Mouse (Mus musculus) hindbrain, embryonic 15.5 days (tissue): ENCODE data around the gene Pik3cd. TPM values are rescaled to one million over a fixed set of nuclear protein-coding genes. Genes with fewer than 3 reads are reported as not detected.

Source experiments
- ATAC-seq: fragments of 200-750 bp; cut with Nextera tagmentation; 2 replicates; pipeline ENCODE4 v1.8.0; 2017; ENCODE audit warnings: low read depth, moderate number of reproducible peaks, moderate TSS enrichment; ENCODE audit not compliant: low FRiP score
- H3K27ac ChIP-seq: fragments of 300-500 bp; sonication (generic); replicated peaks from 2 replicates; pipeline ENCODE4 v1.5.1; 2015; ENCODE audit warnings: mild to moderate bottlenecking, inconsistent platforms
- H3K27me3 ChIP-seq: fragments of 300-500 bp; sonication (generic); 2 replicates; pipeline ENCODE4 v1.6.1; 2015; ENCODE audit warnings: control low read depth, inconsistent platforms
- H3K36me3 ChIP-seq: fragments of 300-500 bp; sonication (generic); 2 replicates; pipeline ENCODE4 v1.6.1; 2015; ENCODE audit warnings: control low read depth, inconsistent platforms
- H3K4me1 ChIP-seq: fragments of 300-500 bp; sonication (generic); replicated peaks from 2 replicates; pipeline ENCODE4 v1.6.1; 2015; ENCODE audit warnings: control low read depth, inconsistent platforms
- H3K4me2 ChIP-seq: fragments of 300-500 bp; sonication (generic); 2 replicates; pipeline ENCODE4 v1.6.1; 2015; ENCODE audit warnings: moderate library complexity, mild to moderate bottlenecking, inconsistent platforms
- H3K4me3 ChIP-seq: fragments of 300-500 bp; sonication (generic); 2 replicates; pipeline ENCODE4 v1.5.1; 2015; ENCODE audit warnings: mild to moderate bottlenecking, inconsistent platforms
- H3K9ac ChIP-seq: fragments of 300-500 bp; sonication (generic); 2 replicates; pipeline ENCODE4 v1.6.1; 2015; ENCODE audit warnings: inconsistent platforms
- H3K9me3 ChIP-seq: fragments of 300-500 bp; sonication (generic); 2 replicates; pipeline ENCODE4 v1.6.1; 2016; ENCODE audit warnings: control low read depth, inconsistent platforms
- WGBS: fragments of 180-500 bp; shearing (Covaris S2); methylation state at CpG from one replicate; pipeline ENCODE4 v1.1.7; 2015; 5-methylcytosine and 5-hydroxymethylcytosine counted together
- polyA plus RNA-seq: library from polyadenylated mRNA; unstranded; fragments of >200 nt; fragmentation: Nextera tagmentation; extraction: Ambion mirVana; gene quantifications from 2 replicates; pipeline ENCODE4 v1.2.1, GENCODE M21; 2015

Gene Pik3cd
- polyA plus RNA-seq, 1 experiment from 2014 or later: 16.6 TPM

GRCm38 (mm10) chr4:149698197-149698821, 4.1 kb downstream of the Pik3cd start:
- peaks cover 10% of the 10 kb centered on the region for H3K4me1 ChIP-seq
- H3K27me3 ChIP-seq: peaks cover 18% of the 10 kb centered on the region; the same call in 1 of the 2 replicates
- H3K9ac ChIP-seq: peak overlapping the region; percentile 36
- H3K4me2 ChIP-seq: peak overlapping the region; percentile 82
- 1% methylated on average over 35 of the region's 35 CpGs for WGBS
- no peaks in the 10 kb centered on the region for H3K36me3 ChIP-seq
- H3K9me3 ChIP-seq: no peaks in the 10 kb centered on the region
- peak; percentile 45; the same call in 1 of the 2 replicates for ATAC-seq
- H3K27ac ChIP-seq: no peak overlapping the region
- peak overlapping the region; percentile 43 for H3K4me3 ChIP-seq

GRCm38 (mm10) chr4:149697506-149698196, 4.7 kb downstream of the Pik3cd start:
- H3K27me3 ChIP-seq: peaks cover 18% of the 10 kb centered on the region; the same call in 1 of the 2 replicates
- H3K9me3 ChIP-seq: no peaks in the 10 kb centered on the region
- 25% methylated on average over 15 of the region's 15 CpGs for WGBS
- H3K4me3 ChIP-seq: peak overlapping the region; percentile 43
- no peaks in the 10 kb centered on the region for H3K36me3 ChIP-seq
- peak overlapping the region; percentile 82 for H3K4me2 ChIP-seq
- no peak overlapping the region for H3K27ac ChIP-seq
- no peak for ATAC-seq
- H3K4me1 ChIP-seq: peaks cover 10% of the 10 kb centered on the region
- no peak overlapping the region for H3K9ac ChIP-seq

- H3K9ac ChIP-seq: no peak overlapping the region
- 28% methylated on average over 16 of the region's 16 CpGs for WGBS
- H3K36me3 ChIP-seq: no peaks in the 10 kb centered on the region
- H3K27ac ChIP-seq: no peak overlapping the region
- peaks cover 10% of the 10 kb centered on the region for H3K4me1 ChIP-seq
- H3K27me3 ChIP-seq: peaks cover 18% of the 10 kb centered on the region; the same call in 1 of the 2 replicates
- 0 out of 2 replicates have a peak overlapping the region, but pooled peaks have one; percentile 1 for H3K4me2 ChIP-seq
- no peak overlapping the region for H3K4me3 ChIP-seq
- H3K9me3 ChIP-seq: no peaks in the 10 kb centered on the region
- ATAC-seq: no peak
These were observed 6.0 kb downstream of the Pik3cd start for GRCm38 (mm10) chr4:149696189-149696971.

GRCm38 (mm10) chr4:149691368-149691767, 11.0 kb downstream of the Pik3cd start:
- H3K4me2 ChIP-seq: no peak overlapping the region
- no peaks in the 10 kb centered on the region for H3K9me3 ChIP-seq
- ATAC-seq: no peak
- no peak overlapping the region for H3K27ac ChIP-seq
- H3K9ac ChIP-seq: no peak overlapping the region
- no peak overlapping the region for H3K4me3 ChIP-seq
- no peaks in the 10 kb centered on the region for H3K27me3 ChIP-seq
- H3K4me1 ChIP-seq: no peaks in the 10 kb centered on the region; the same call in 1 of the 2 replicates
- WGBS: 72% methylated on average over 8 of the region's 8 CpGs
- no peaks in the 10 kb centered on the region for H3K36me3 ChIP-seq

- Histone ChIP-seq H3K9me3 (no peaks in the 10 kb centered on the region), H3K4me3 (no peak overlapping the region), H3K9ac (no peak overlapping the region), H3K4me1 (no peaks in the 10 kb centered on the region; the same call in 1 of the 2 replicates), H3K27me3 (no peaks in the 10 kb centered on the region), H3K36me3 (no peaks in the 10 kb centered on the region), H3K27ac (no peak overlapping the region), H3K4me2 (no peak overlapping the region)
- WGBS: 89% methylated on average over 8 of the region's 8 CpGs
- no peak for ATAC-seq
These were observed 11.5 kb downstream of the Pik3cd start for GRCm38 (mm10) chr4:149690828-149691280.

GRCm38 (mm10) chr4:149689822-149690700, 12.3 kb downstream of the Pik3cd start:
- Histone ChIP-seq H3K27me3 (no peaks in the 10 kb centered on the region), H3K9ac (no peak overlapping the region), H3K36me3 (no peaks in the 10 kb centered on the region), H3K27ac (no peak overlapping the region), H3K4me1 (no peaks in the 10 kb centered on the region), H3K4me2 (no peak overlapping the region), H3K4me3 (no peak overlapping the region), H3K9me3 (no peaks in the 10 kb centered on the region)
- 85% methylated on average over 12 of the region's 12 CpGs for WGBS
- ATAC-seq: no peak

- Histone ChIP-seq H3K9ac (no peak overlapping the region), H3K4me1 (no peaks in the 10 kb centered on the region), H3K9me3 (no peaks in the 10 kb centered on the region), H3K27me3 (no peaks in the 10 kb centered on the region), H3K4me2 (no peak overlapping the region), H3K27ac (no peak overlapping the region), H3K36me3 (no peaks in the 10 kb centered on the region), H3K4me3 (no peak overlapping the region)
- WGBS: 65% methylated on average over 14 of the region's 14 CpGs
- ATAC-seq: no peak
These were observed 13.5 kb downstream of the Pik3cd start for GRCm38 (mm10) chr4:149688861-149689260.

GRCm38 (mm10) chr4:149684841-149685623, 17.3 kb downstream of the Pik3cd start:
- no peaks in the 10 kb centered on the region for H3K4me1 ChIP-seq
- no peak overlapping the region for H3K27ac ChIP-seq
- WGBS: 85% methylated on average over 11 of the region's 11 CpGs
- H3K36me3 ChIP-seq: no peaks in the 10 kb centered on the region
- no peaks in the 10 kb centered on the region for H3K9me3 ChIP-seq
- H3K27me3 ChIP-seq: no peaks in the 10 kb centered on the region
- no peak overlapping the region for H3K9ac ChIP-seq
- no peak for ATAC-seq
- H3K4me2 ChIP-seq: no peak overlapping the region
- no peak overlapping the region for H3K4me3 ChIP-seq

- H3K27ac ChIP-seq: no peak overlapping the region
- no peak overlapping the region for H3K9ac ChIP-seq
- WGBS: 19% methylated on average over 7 of the region's 7 CpGs
- H3K4me1 ChIP-seq: no peaks in the 10 kb centered on the region
- H3K9me3 ChIP-seq: no peaks in the 10 kb centered on the region
- H3K4me3 ChIP-seq: no peak overlapping the region
- ATAC-seq: no peak
- H3K27me3 ChIP-seq: no peaks in the 10 kb centered on the region
- no peak overlapping the region for H3K4me2 ChIP-seq
- no peaks in the 10 kb centered on the region for H3K36me3 ChIP-seq
These were observed 18.5 kb downstream of the Pik3cd start for GRCm38 (mm10) chr4:149683875-149684274.

- Histone ChIP-seq H3K4me3 (no peak overlapping the region), H3K36me3 (no peaks in the 10 kb centered on the region)
These were observed 23.2 kb downstream of the Pik3cd start for GRCm38 (mm10) chr4:149679056-149679770.

More at GRCm38 (mm10) chr4:149679056-149679770, 23.2 kb downstream of the Pik3cd start:
- H3K27me3 ChIP-seq: no peaks in the 10 kb centered on the region
- H3K27ac ChIP-seq: no peak overlapping the region
- H3K9me3 ChIP-seq: no peaks in the 10 kb centered on the region
- no peak overlapping the region for H3K9ac ChIP-seq
- no peak for ATAC-seq
- no peak overlapping the region for H3K4me2 ChIP-seq
- 71% methylated on average over 11 of the region's 11 CpGs for WGBS
- peaks cover 13% of the 10 kb centered on the region for H3K4me1 ChIP-seq
